Mouse (Mus musculus): ENCODE results near the gene Ubfd1.
"Not testable (repeated sequence)": the region's sequence is repeated elsewhere in the genome, so short reads cannot be mapped to it uniquely, and the experiment has no call there.

Ubfd1 gene

GRCm38 (mm10) chr7:122074374-122074773 lies 7.4 kb downstream of the Ubfd1 start:
- in situ Hi-C loops (cut with MboI; ENCODE audit: low pct_unique_long_range_greater_than_20kb in 1 of 2, low sequenced_read_pairs in 2 of 2, unreplicated experiment in 1 of 2): no loop called here

GRCm38 (mm10) chr7:122079798-122080554 lies 13.0 kb downstream of the Ubfd1 start:
- in situ Hi-C loops (cut with MboI; ENCODE audit: low pct_unique_long_range_greater_than_20kb in 1 of 2, low sequenced_read_pairs in 2 of 2, unreplicated experiment in 1 of 2): loop anchor here in 1 of 2 experiments (25.0 kb wide), 1 partner anchor 907 kb away; no protein-coding TSS in a partner anchor

- in situ Hi-C loops (cut with MboI; ENCODE audit: low pct_unique_long_range_greater_than_20kb in 1 of 2, low sequenced_read_pairs in 2 of 2, unreplicated experiment in 1 of 2): loop anchor here in 1 of 2 experiments (25.0 kb wide), 1 partner anchor 906 kb away; no protein-coding TSS in a partner anchor
Measured at GRCm38 (mm10) chr7:122081071-122081470, 14.1 kb downstream of the Ubfd1 start.

- in situ Hi-C loops (cut with MboI; ENCODE audit: low pct_unique_long_range_greater_than_20kb in 1 of 2, low sequenced_read_pairs in 2 of 2, unreplicated experiment in 1 of 2): loop anchor here in 1 of 2 experiments (25.0 kb wide), 1 partner anchor 900 kb away; no protein-coding TSS in a partner anchor
Measured at GRCm38 (mm10) chr7:122087195-122087982, 20.4 kb downstream of the Ubfd1 start.

GRCm38 (mm10) chr7:122094564-122095330 lies 27.8 kb downstream of the Ubfd1 start:
- in situ Hi-C loops (cut with MboI; ENCODE audit: low pct_unique_long_range_greater_than_20kb in 1 of 2, low sequenced_read_pairs in 2 of 2, unreplicated experiment in 1 of 2): loop anchor here in 1 of 2 experiments (25.0 kb wide), 1 partner anchor 893 kb away; no protein-coding TSS in a partner anchor

- in situ Hi-C loops (cut with MboI; ENCODE audit: low pct_unique_long_range_greater_than_20kb in 1 of 2, low sequenced_read_pairs in 2 of 2, unreplicated experiment in 1 of 2): loop anchor here in 1 of 2 experiments (25.0 kb wide), 1 partner anchor 889 kb away; no protein-coding TSS in a partner anchor
Measured at GRCm38 (mm10) chr7:122098009-122098408, 31.0 kb downstream of the Ubfd1 start.

GRCm38 (mm10) chr7:122099222-122099621 lies 32.2 kb downstream of the Ubfd1 start:
- in situ Hi-C loops (cut with MboI; ENCODE audit: low pct_unique_long_range_greater_than_20kb in 1 of 2, low sequenced_read_pairs in 2 of 2, unreplicated experiment in 1 of 2): loop anchor here in 1 of 2 experiments (25.0 kb wide), 1 partner anchor 888 kb away; no protein-coding TSS in a partner anchor

- in situ Hi-C loops (cut with MboI; ENCODE audit: low pct_unique_long_range_greater_than_20kb in 1 of 2, low sequenced_read_pairs in 2 of 2, unreplicated experiment in 1 of 2): not testable (repeated sequence)
Measured at GRCm38 (mm10) chr7:122101014-122101746, 34.2 kb downstream of the Ubfd1 start.

GRCm38 (mm10) chr7:122101747-122102244 lies 34.8 kb downstream of the Ubfd1 start, which contains the start of gene Ndufab1:
Ndufab1 (minus strand) TSS chr7:122101886.
- in situ Hi-C loops (cut with MboI; ENCODE audit: low pct_unique_long_range_greater_than_20kb in 1 of 2, low sequenced_read_pairs in 2 of 2, unreplicated experiment in 1 of 2): no loop called here

GRCm38 (mm10) chr7:122108206-122108605 lies 41.2 kb downstream of the Ubfd1 start:
- in situ Hi-C loops (cut with MboI; ENCODE audit: low pct_unique_long_range_greater_than_20kb in 1 of 2, low sequenced_read_pairs in 2 of 2, unreplicated experiment in 1 of 2): no loop called here

GRCm38 (mm10) chr7:122123518-122123917 lies 56.5 kb downstream of the Ubfd1 start:
- in situ Hi-C loops (cut with MboI; ENCODE audit: low pct_unique_long_range_greater_than_20kb in 1 of 2, low sequenced_read_pairs in 2 of 2, unreplicated experiment in 1 of 2): no loop called here

- in situ Hi-C loops (cut with MboI; ENCODE audit: low pct_unique_long_range_greater_than_20kb in 1 of 2, low sequenced_read_pairs in 2 of 2, unreplicated experiment in 1 of 2): no loop called here
Measured at GRCm38 (mm10) chr7:122125636-122126035, 58.7 kb downstream of the Ubfd1 start.

- in situ Hi-C loops (cut with MboI; ENCODE audit: low pct_unique_long_range_greater_than_20kb in 1 of 2, low sequenced_read_pairs in 2 of 2, unreplicated experiment in 1 of 2): no loop called here
Measured at GRCm38 (mm10) chr7:122126946-122127345, 60.0 kb downstream of the Ubfd1 start.

All from mouse embryonic stem cell (cell line).